Mouse (Mus musculus) midbrain, postnatal 0 days (tissue): ENCODE measurements around the gene Tlk2. TPM values are rescaled to one million over a fixed set of nuclear protein-coding genes. Genes with fewer than 3 reads are reported as not detected.
A peak's percentile ranks its signal among the peaks of the same experiment; 100 is the strongest.

Experiments
- ATAC-seq: fragments of 200-750 bp; cut with Nextera tagmentation; 2 replicates; pipeline ENCODE4 v1.8.0; 2017; ENCODE audit warnings: moderate number of reproducible peaks, mild to moderate bottlenecking, moderate TSS enrichment, moderate library complexity; ENCODE audit not compliant: low FRiP score
- DNase-seq: peaks from one replicate; pipeline ENCODE4 v3.0.0-alpha.2; 2015; ENCODE audit warnings: low spot score
- H3K27ac ChIP-seq: fragments of 300-500 bp; sonication (generic); 2 replicates; pipeline ENCODE4 v1.5.1; 2014; ENCODE audit warnings: low read depth, mild to moderate bottlenecking, low read length, mixed read lengths
- H3K27me3 ChIP-seq: fragments of 300-500 bp; sonication (generic); 2 replicates; pipeline ENCODE4 v1.6.1; 2014; ENCODE audit warnings: low read length, control low read depth, mixed read lengths; ENCODE audit not compliant: insufficient read depth
- H3K36me3 ChIP-seq: fragments of 300-500 bp; sonication (generic); 2 replicates; pipeline ENCODE4 v1.6.1; 2014; ENCODE audit warnings: low read length, control low read depth, mixed read lengths; ENCODE audit not compliant: insufficient read depth
- H3K4me1 ChIP-seq: fragments of 300-500 bp; sonication (generic); 2 replicates; pipeline ENCODE4 v1.6.1; 2014; ENCODE audit warnings: mild to moderate bottlenecking, control low read depth, antibody characterized with exemption, low read length, mixed read lengths; ENCODE audit not compliant: insufficient read depth
- H3K4me2 ChIP-seq: fragments of 300-500 bp; sonication (generic); 2 replicates; pipeline ENCODE4 v1.6.1; 2014; ENCODE audit warnings: low read depth, mild to moderate bottlenecking, low read length, mixed read lengths; ENCODE audit not compliant: poor library complexity, severe bottlenecking
- H3K4me3 ChIP-seq: fragments of 300-500 bp; sonication (generic); 2 replicates; pipeline ENCODE4 v1.5.1; 2014; ENCODE audit warnings: low read depth, mild to moderate bottlenecking, low read length, moderate library complexity
- H3K9ac ChIP-seq: fragments of 300-500 bp; sonication (generic); replicated peaks from 2 replicates; pipeline ENCODE4 v1.6.1; 2014; ENCODE audit warnings: mild to moderate bottlenecking, low read length, moderate library complexity, mixed read lengths; ENCODE audit not compliant: poor library complexity, severe bottlenecking
- H3K9me3 ChIP-seq: fragments of 300-500 bp; sonication (generic); 2 replicates; pipeline ENCODE4 v1.6.1; 2016; ENCODE audit warnings: low read length, control low read depth
- CTCF ChIP-seq: IDR thresholded peaks from 2 replicates; pipeline ENCODE4 v1.5.1; 2016; ENCODE audit warnings: antibody characterized with exemption, mild to moderate bottlenecking
- WGBS: fragments of 180-500 bp; shearing (Covaris S2); extraction: QIAGEN DNeasy Blood & Tissue Kit; methylation state at CpG from one replicate; pipeline ENCODE4 v1.1.7; 2014; 5-methylcytosine and 5-hydroxymethylcytosine counted together
- polyA plus RNA-seq: library from polyadenylated mRNA; unstranded; fragments of >200 nt; fragmentation: Nextera tagmentation; extraction: Ambion mirVana; gene quantifications from 2 replicates; pipeline ENCODE4 v1.2.1, GENCODE M21; 2015
- total RNA-seq: library from RNA; depleted of rRNA; stranded (reverse); fragments of >200 nt; gene quantifications from 2 replicates; pipeline ENCODE4 v1.2.3, GENCODE M21; 2014

The Tlk2 gene
- total and polyA plus RNA-seq, 2 experiments from 2014 or later: 15.3 to 66.5 TPM

GRCm38 (mm10) chr11:105247321-105247720, 68.7 kb downstream of the Tlk2 start:
- Histone ChIP-seq H3K27ac (no peak overlapping the region), H3K36me3 (peaks cover 13% of the 10 kb centered on the region; the same call in 1 of the 2 replicates), H3K9ac (no peak overlapping the region), H3K27me3 (no peaks in the 10 kb centered on the region), H3K4me3 (no peak overlapping the region), H3K4me1 (no peaks in the 10 kb centered on the region), H3K4me2 (no peak overlapping the region), H3K9me3 (no peaks in the 10 kb centered on the region)
- DNase-seq: no peak
- WGBS: 93% methylated on average over 5 of the region's 5 CpGs
- no peak for ATAC-seq
- TF ChIP-seq CTCF: no peak

DNA sequence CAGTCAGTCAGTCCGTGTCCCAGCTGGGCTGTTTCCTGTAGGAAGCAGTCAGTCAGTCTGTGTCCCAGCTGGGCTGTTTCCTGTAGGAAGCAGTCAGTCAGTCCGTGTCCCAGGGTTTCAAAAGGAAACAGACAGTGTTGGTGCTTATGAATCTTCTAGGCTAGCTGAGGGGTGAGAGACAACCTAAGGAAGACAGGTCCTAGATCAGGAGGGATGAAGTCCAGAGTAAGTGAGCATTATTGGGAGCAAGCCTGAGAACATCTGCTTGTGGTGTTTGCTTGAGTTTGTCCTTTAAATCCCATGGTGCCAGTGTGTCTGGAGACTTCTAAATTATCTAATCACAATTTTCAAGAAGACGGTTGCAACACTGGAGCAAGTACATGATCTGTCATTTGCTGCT, 81.1 kb downstream of the Tlk2 start:
- Histone ChIP-seq H3K9ac (no peak overlapping the region), H3K36me3 (peaks cover 21% of the 10 kb centered on the region), H3K4me1 (no peaks in the 10 kb centered on the region), H3K4me2 (no peak overlapping the region), H3K27me3 (no peaks in the 10 kb centered on the region), H3K9me3 (no peaks in the 10 kb centered on the region), H3K27ac (no peak overlapping the region), H3K4me3 (no peak overlapping the region)
- no peak for TF ChIP-seq CTCF
- 87% methylated on average over 3 of the region's 3 CpGs for WGBS
- ATAC-seq (no peak), DNase-seq (no peak)

DNA sequence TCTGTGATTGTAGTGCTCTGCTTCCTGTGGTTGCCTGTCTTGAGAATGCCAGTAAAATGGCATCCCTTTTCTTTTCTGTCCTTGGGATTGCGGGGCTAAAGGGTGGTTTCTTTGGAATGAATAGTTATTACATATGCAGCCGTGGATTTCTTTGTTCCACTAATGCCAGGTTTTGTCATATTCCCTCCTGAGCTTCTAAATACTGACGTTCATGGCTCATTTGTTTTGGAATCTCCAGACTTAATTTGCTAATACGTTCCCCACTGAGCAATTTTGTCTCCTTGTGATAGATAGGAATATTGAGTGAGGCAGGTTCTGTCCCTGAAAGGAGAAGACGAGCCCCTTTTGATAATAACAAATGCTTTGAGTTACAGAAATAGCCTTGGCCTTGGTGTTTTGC, 82.5 kb downstream of the Tlk2 start:
- TF ChIP-seq CTCF: no peak
- Histone ChIP-seq H3K4me2 (no peak overlapping the region), H3K9ac (no peak overlapping the region), H3K27ac (no peak overlapping the region), H3K27me3 (no peaks in the 10 kb centered on the region), H3K36me3 (peaks cover 19% of the 10 kb centered on the region), H3K4me1 (no peaks in the 10 kb centered on the region), H3K4me3 (no peak overlapping the region), H3K9me3 (no peaks in the 10 kb centered on the region)
- 58% methylated on average over 5 of the region's 5 CpGs for WGBS
- DNase-seq (peak; percentile 21), ATAC-seq (no peak)

GRCm38 (mm10) chr11:105261601-105262351, 83.2 kb downstream of the Tlk2 start:
- no peak overlapping the region for H3K4me3 ChIP-seq
- H3K27ac ChIP-seq: no peak overlapping the region
- TF ChIP-seq CTCF: no peak
- DNase-seq: no peak
- no peaks in the 10 kb centered on the region for H3K27me3 ChIP-seq
- H3K36me3 ChIP-seq: peaks cover 17% of the 10 kb centered on the region
- no peaks in the 10 kb centered on the region for H3K9me3 ChIP-seq
- no peak overlapping the region for H3K4me2 ChIP-seq
- no peak overlapping the region for H3K9ac ChIP-seq
- 86% methylated on average over 4 of the region's 4 CpGs for WGBS
- no peaks in the 10 kb centered on the region for H3K4me1 ChIP-seq
- no peak for ATAC-seq

GRCm38 (mm10) chr11:105264506-105264905, 85.9 kb downstream of the Tlk2 start:
- H3K9ac ChIP-seq: no peak overlapping the region
- ATAC-seq (no peak), DNase-seq (no peak)
- H3K9me3 ChIP-seq: no peaks in the 10 kb centered on the region
- peaks cover 29% of the 10 kb centered on the region; the same call in 1 of the 2 replicates for H3K36me3 ChIP-seq
- no peak overlapping the region for H3K4me3 ChIP-seq
- H3K4me2 ChIP-seq: no peak overlapping the region
- no peaks in the 10 kb centered on the region for H3K27me3 ChIP-seq
- no peak for TF ChIP-seq CTCF
- H3K4me1 ChIP-seq: no peaks in the 10 kb centered on the region
- H3K27ac ChIP-seq: no peak overlapping the region

- no peak for TF ChIP-seq CTCF
- WGBS: 92% methylated on average over 3 of the region's 3 CpGs
- Histone ChIP-seq H3K9me3 (no peaks in the 10 kb centered on the region), H3K27me3 (no peaks in the 10 kb centered on the region), H3K4me2 (no peak overlapping the region), H3K4me3 (no peak overlapping the region), H3K27ac (no peak overlapping the region), H3K36me3 (peaks cover 29% of the 10 kb centered on the region; the same call in 1 of the 2 replicates), H3K9ac (no peak overlapping the region), H3K4me1 (no peaks in the 10 kb centered on the region)
- DNase-seq (no peak), ATAC-seq (no peak)
Observed at GRCm38 (mm10) chr11:105264988-105265387, 86.4 kb downstream of the Tlk2 start.
